Mouse (Mus musculus): ENCODE measurements around the gene Hoxb13. TPM values are rescaled to one million over a fixed set of nuclear protein-coding genes. Genes with fewer than 3 reads are reported as not detected.

Gene Hoxb13
- polyA plus RNA-seq, 1 experiment from 2014 or later = not detected

DNA sequence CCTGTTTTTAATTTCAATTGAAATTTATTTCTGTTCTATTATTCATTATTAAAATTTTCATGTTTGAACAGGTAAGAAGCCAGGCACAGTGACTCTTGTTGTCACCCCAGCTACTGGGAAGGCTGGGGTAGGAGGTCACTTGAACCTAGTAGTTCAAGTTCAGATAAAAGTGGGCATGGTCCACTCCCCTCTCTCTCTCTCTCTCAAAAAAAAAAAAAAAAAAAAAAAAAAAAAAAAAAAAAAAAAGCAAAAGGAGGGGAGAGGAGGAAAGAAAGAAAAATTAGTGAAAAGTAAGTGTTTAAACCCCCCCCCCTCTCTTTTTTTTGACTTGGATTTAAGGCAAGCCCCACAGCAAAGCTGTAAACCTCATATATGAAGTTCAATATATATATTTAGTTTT, 9.9 kb upstream of the Hoxb13 start:
- no peak overlapping the region for H3K9ac ChIP-seq (replicated peaks)
- ATAC-seq (no peak), DNase-seq (no peak)
- H3K36me3 ChIP-seq (replicated peaks; ENCODE audit: insufficient read depth, low read length) = no peaks in the 10 kb centered on the region
- H3K9me3 ChIP-seq (ENCODE audit: low read length) = peaks cover 6% of the 10 kb centered on the region
- H3K4me1 ChIP-seq (ENCODE audit: insufficient read depth) = no peaks in the 10 kb centered on the region
- no peak overlapping the region for H3K27ac ChIP-seq (ENCODE audit: low read depth)
- no peak overlapping the region for H3K4me3 ChIP-seq (ENCODE audit: low read depth, low read length)
- peaks cover 94% of the 10 kb centered on the region for H3K27me3 ChIP-seq (ENCODE audit: insufficient read depth, low read length)
- no peak for TF ChIP-seq EP300 (IDR thresholded peaks at IDR 0.05; ENCODE audit: low read depth)
- TF ChIP-seq CTCF (IDR thresholded peaks at IDR 0.05; ENCODE audit: low read depth) = no peak
- H3K4me2 ChIP-seq (ENCODE audit: low read depth, low read length) = no peak overlapping the region

DNA sequence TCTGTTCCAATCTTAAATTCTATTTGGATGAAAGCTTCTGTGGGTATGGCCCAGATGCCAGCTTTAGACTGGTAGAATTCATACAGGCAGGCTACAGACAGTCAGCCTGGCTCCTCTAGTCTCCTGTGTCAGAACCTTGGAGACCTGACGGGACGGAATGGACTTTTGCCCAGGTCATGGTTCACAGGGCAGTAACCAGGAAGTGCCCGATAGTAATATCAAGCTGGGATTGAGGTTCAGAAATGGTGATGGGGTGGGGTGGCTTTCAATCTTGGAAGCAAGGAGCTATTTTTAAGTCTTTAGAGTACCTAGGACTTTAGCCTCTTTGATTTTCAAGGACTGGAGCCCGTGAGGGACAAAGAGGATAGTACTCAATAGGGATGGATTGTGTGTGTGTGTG, 6.8 kb upstream of the Hoxb13 start:
- whole genome bisulfite sequencing (ENCODE audit: insufficient replicate concordance) = 19% methylated on average over 4 of the region's 4 CpGs
- Histone ChIP-seq H3K36me3 (replicated peaks; ENCODE audit: insufficient read depth, low read length) (no peaks in the 10 kb centered on the region), H3K9me3 (ENCODE audit: low read length) (peaks cover 6% of the 10 kb centered on the region), H3K4me2 (ENCODE audit: low read depth, low read length) (no peak overlapping the region), H3K4me3 (ENCODE audit: low read depth, low read length) (no peak overlapping the region), H3K27ac (ENCODE audit: low read depth) (no peak overlapping the region), H3K9ac (replicated peaks) (no peak overlapping the region), H3K4me1 (ENCODE audit: insufficient read depth) (no peaks in the 10 kb centered on the region), H3K27me3 (ENCODE audit: insufficient read depth, low read length) (peaks cover 95% of the 10 kb centered on the region)
- ATAC-seq (no peak), DNase-seq (no peak)
- TF ChIP-seq EP300 (IDR thresholded peaks at IDR 0.05; ENCODE audit: low read depth) = no peak
- no peak for TF ChIP-seq CTCF (IDR thresholded peaks at IDR 0.05; ENCODE audit: low read depth)

DNA sequence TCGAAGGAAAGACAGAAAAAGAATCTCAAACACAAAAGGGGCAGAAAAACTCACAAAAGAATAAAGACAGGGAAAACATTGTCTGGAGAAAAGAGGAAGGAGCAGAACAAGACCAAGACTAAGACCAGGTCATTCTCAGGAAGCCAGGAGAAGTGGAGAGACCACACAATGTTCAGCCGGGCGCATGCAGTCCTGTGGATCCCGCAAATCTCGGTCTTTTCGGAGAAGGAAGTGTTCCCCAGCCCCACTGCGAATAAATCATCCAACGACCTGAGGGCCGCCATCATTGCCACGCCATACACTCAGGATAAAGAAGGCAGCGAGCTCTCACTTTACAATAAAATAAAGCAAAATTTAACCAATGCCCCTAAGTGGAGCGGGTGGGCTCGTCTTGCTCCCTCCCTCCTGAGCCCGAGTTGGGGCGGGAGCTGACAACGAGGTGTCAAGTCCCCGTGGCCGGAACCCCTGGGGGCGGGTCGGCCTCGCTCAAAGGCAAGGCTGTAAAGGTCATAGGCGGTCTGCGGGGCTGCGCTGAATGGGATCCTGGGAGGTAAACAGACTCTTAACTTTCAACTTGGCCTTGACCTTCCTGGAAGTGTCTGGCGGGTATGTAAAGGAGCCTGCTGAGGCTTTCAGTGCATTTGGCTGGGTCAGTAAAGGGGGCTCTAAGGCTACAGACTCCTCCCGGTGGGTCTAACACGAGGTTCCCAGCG, 4.2 kb upstream of the Hoxb13 start:
- under 1% methylated on average over 28 of the region's 28 CpGs for whole genome bisulfite sequencing (ENCODE audit: insufficient replicate concordance)
- ATAC-seq (no peak), DNase-seq (no peak)
- no peak overlapping the region for H3K4me2 ChIP-seq (ENCODE audit: low read depth, low read length)
- H3K36me3 ChIP-seq (replicated peaks; ENCODE audit: insufficient read depth, low read length) = no peaks in the 10 kb centered on the region
- TF ChIP-seq EP300 (IDR thresholded peaks at IDR 0.05; ENCODE audit: low read depth) (no peak), CTCF (IDR thresholded peaks at IDR 0.05; ENCODE audit: low read depth) (no peak)
- H3K4me1 ChIP-seq (ENCODE audit: insufficient read depth) = no peaks in the 10 kb centered on the region
- no peaks in the 10 kb centered on the region for H3K9me3 ChIP-seq (ENCODE audit: low read length)
- no peak overlapping the region for H3K27ac ChIP-seq (ENCODE audit: low read depth)
- H3K27me3 ChIP-seq (ENCODE audit: insufficient read depth, low read length) = peaks cover 96% of the 10 kb centered on the region
- no peak overlapping the region for H3K9ac ChIP-seq (replicated peaks)
- no peak overlapping the region for H3K4me3 ChIP-seq (ENCODE audit: low read depth, low read length)

DNA sequence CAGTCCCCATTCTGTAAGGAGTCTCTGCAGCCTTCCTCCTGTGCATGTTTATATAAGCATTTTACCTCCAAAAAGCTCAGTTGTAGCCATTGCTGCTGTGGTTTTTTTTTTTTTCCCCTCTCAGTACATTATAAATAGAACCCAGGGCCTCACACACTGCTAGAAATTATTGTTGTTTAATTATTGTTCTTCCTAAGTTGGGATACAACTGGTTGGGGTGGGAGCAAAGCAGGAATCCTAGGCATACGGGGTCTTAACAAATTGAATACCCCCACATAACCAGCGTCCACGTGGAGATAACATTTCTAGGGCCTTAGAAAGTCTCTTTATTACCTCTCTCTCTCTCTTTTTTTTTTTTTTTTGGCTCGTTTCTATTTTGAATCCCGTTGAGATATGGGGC, 3.0 kb upstream of the Hoxb13 start:
- Histone ChIP-seq H3K4me2 (ENCODE audit: low read depth, low read length) (no peak overlapping the region), H3K9me3 (ENCODE audit: low read length) (no peaks in the 10 kb centered on the region), H3K9ac (replicated peaks) (no peak overlapping the region), H3K4me1 (ENCODE audit: insufficient read depth) (no peaks in the 10 kb centered on the region), H3K27ac (ENCODE audit: low read depth) (no peak overlapping the region), H3K36me3 (replicated peaks; ENCODE audit: insufficient read depth, low read length) (no peaks in the 10 kb centered on the region), H3K27me3 (ENCODE audit: insufficient read depth, low read length) (peaks cover 98% of the 10 kb centered on the region), H3K4me3 (ENCODE audit: low read depth, low read length) (no peak overlapping the region)
- no peak for TF ChIP-seq CTCF (IDR thresholded peaks at IDR 0.05; ENCODE audit: low read depth)
- no peak for TF ChIP-seq EP300 (IDR thresholded peaks at IDR 0.05; ENCODE audit: low read depth)
- no peak for ATAC-seq
- WGBS (ENCODE audit: insufficient replicate concordance) = 6% methylated on average over 5 of the region's 5 CpGs
- DNase-seq = no peak

DNA sequence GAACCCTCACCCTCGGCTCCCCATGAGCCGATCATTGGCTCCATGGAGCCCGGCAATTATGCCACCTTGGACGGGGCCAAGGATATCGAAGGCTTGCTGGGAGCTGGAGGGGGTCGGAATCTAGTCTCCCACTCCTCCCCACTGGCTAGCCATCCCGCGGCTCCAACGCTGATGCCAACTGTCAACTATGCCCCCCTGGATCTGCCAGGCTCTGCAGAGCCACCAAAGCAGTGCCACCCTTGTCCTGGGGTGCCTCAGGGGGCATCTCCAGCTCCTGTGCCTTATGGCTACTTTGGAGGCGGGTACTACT, 240 bp downstream of the Hoxb13 start:
- Histone ChIP-seq H3K36me3 (replicated peaks; ENCODE audit: insufficient read depth, low read length) (no peaks in the 10 kb centered on the region), H3K9ac (replicated peaks) (no peak overlapping the region), H3K9me3 (ENCODE audit: low read length) (no peaks in the 10 kb centered on the region), H3K4me1 (ENCODE audit: insufficient read depth) (no peaks in the 10 kb centered on the region), H3K4me2 (ENCODE audit: low read depth, low read length) (no peak overlapping the region), H3K27ac (ENCODE audit: low read depth) (no peak overlapping the region), H3K4me3 (ENCODE audit: low read depth, low read length) (no peak overlapping the region), H3K27me3 (ENCODE audit: insufficient read depth, low read length) (peaks cover 99% of the 10 kb centered on the region)
- no peak for ATAC-seq
- WGBS (ENCODE audit: insufficient replicate concordance) = 5% methylated on average over 10 of the region's 10 CpGs
- DNase-seq = no peak
- TF ChIP-seq CTCF (IDR thresholded peaks at IDR 0.05; ENCODE audit: low read depth) (no peak), EP300 (IDR thresholded peaks at IDR 0.05; ENCODE audit: low read depth) (no peak)

DNA sequence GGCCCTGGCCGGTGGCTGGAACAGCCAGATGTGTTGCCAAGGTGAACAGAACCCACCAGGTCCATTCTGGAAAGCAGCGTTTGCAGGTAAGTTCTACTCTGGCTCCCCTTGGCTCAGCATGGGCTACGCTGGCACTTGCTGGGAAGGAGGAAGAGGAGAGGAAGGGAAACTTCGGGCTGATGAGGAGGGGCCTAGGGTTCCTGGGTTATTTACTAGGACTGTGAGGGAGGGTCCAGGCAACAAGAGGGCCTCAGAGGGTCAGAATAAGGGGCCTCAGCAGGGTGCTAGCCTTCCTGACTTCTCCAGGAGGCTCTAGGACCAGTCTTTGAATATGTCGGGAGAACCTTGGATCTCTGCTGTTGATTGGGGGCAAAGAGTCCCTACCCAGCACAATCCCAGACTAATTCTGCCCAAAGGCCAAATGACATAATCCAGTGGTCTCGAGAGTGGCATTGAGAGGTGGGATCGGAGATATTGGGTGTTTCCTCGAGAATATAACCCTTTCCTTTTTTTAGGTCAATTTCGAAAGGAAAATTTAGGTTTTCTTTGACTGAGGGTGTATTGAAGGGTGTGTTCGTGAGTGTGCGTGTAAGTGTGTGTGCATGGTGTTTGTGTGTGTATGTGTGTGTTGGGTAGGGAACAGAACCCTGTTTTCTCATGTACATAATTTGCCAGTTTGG, 985 bp downstream of the Hoxb13 start:
- H3K4me2 ChIP-seq (ENCODE audit: low read depth, low read length) = no peak overlapping the region
- ATAC-seq (no peak), DNase-seq (no peak)
- no peaks in the 10 kb centered on the region for H3K9me3 ChIP-seq (ENCODE audit: low read length)
- H3K4me3 ChIP-seq (ENCODE audit: low read depth, low read length) = no peak overlapping the region
- peaks cover 100% of the 10 kb centered on the region for H3K27me3 ChIP-seq (ENCODE audit: insufficient read depth, low read length)
- WGBS (ENCODE audit: insufficient replicate concordance) = 9% methylated on average over 11 of the region's 11 CpGs
- H3K27ac ChIP-seq (ENCODE audit: low read depth) = no peak overlapping the region
- no peak overlapping the region for H3K9ac ChIP-seq (replicated peaks)
- no peaks in the 10 kb centered on the region for H3K36me3 ChIP-seq (replicated peaks; ENCODE audit: insufficient read depth, low read length)
- TF ChIP-seq CTCF (IDR thresholded peaks at IDR 0.05; ENCODE audit: low read depth) (no peak), EP300 (IDR thresholded peaks at IDR 0.05; ENCODE audit: low read depth) (no peak)
- H3K4me1 ChIP-seq (ENCODE audit: insufficient read depth) = no peaks in the 10 kb centered on the region

Data from liver, postnatal 0 days (tissue).